Mouse (Mus musculus) CH12.LX (cell line): ENCODE data around the gene Tbx5.

Source experiments
- CHD2 ChIP-seq: IDR thresholded peaks from 2 replicates; pipeline ENCODE4 v1.6.1; 2011; ENCODE audit warnings: low read length, improper control_type of control experiment
- CTCF ChIP-seq, 2 experiments: IDR thresholded peaks in 1 of 2; conservative IDR thresholded peaks in 1 of 2; 2 replicates each; pipeline ENCODE4 v1.5.1; 2011 to 2012; ENCODE audit warnings: low read depth in 2 of 2, low read length in 2 of 2, improper control_type of control experiment in 1 of 2, inconsistent platforms in 1 of 2, mild to moderate bottlenecking in 1 of 2, moderate library complexity in 1 of 2
- E2F4 ChIP-seq: IDR thresholded peaks from 2 replicates; pipeline ENCODE4 v1.6.1; 2011; ENCODE audit warnings: low read depth, low read length, improper control_type of control experiment; ENCODE audit not compliant: insufficient replicate concordance
- ELF1 ChIP-seq: IDR thresholded peaks from 2 replicates; pipeline ENCODE4 v1.6.1; 2014; ENCODE audit warnings: low read depth, mild to moderate bottlenecking, inconsistent platforms, low read length, improper control_type of control experiment
- EP300 ChIP-seq: IDR thresholded peaks from 2 replicates; pipeline ENCODE4 v1.6.1; 2011; ENCODE audit warnings: low read length, improper control_type of control experiment
- ETS1 ChIP-seq: conservative IDR thresholded peaks from 2 replicates; pipeline ENCODE4 v1.6.1; 2012; ENCODE audit warnings: low read depth, mild to moderate bottlenecking, inconsistent platforms, low read length, improper control_type of control experiment, moderate library complexity
- KAT2A ChIP-seq: IDR thresholded peaks from 2 replicates; pipeline ENCODE4 v1.6.1; 2012; ENCODE audit warnings: low read length, improper control_type of control experiment, inconsistent platforms; ENCODE audit not compliant: insufficient replicate concordance
- MAFK ChIP-seq: IDR thresholded peaks from 2 replicates; pipeline ENCODE4 v1.6.1; 2011; ENCODE audit warnings: low read length, improper control_type of control experiment; ENCODE audit not compliant: insufficient replicate concordance
- MXI1 ChIP-seq: IDR thresholded peaks from 2 replicates; pipeline ENCODE4 v1.6.1; 2011; ENCODE audit warnings: mild to moderate bottlenecking, low read depth, low read length, improper control_type of control experiment
- POLR2A ChIP-seq: IDR thresholded peaks from 2 replicates; pipeline ENCODE4 v1.6.1; 2011; ENCODE audit warnings: low read depth, mild to moderate bottlenecking, improper control_type of control experiment, low read length
- TCF12 ChIP-seq: IDR thresholded peaks from 2 replicates; pipeline ENCODE4 v1.6.1; 2014; ENCODE audit warnings: low read depth, mild to moderate bottlenecking, inconsistent platforms, low read length, improper control_type of control experiment
- ZKSCAN1 ChIP-seq: IDR thresholded peaks from 2 replicates; pipeline ENCODE4 v1.6.1; 2012; ENCODE audit warnings: low read depth, inconsistent platforms, low read length, improper control_type of control experiment, borderline replicate concordance

DNA sequence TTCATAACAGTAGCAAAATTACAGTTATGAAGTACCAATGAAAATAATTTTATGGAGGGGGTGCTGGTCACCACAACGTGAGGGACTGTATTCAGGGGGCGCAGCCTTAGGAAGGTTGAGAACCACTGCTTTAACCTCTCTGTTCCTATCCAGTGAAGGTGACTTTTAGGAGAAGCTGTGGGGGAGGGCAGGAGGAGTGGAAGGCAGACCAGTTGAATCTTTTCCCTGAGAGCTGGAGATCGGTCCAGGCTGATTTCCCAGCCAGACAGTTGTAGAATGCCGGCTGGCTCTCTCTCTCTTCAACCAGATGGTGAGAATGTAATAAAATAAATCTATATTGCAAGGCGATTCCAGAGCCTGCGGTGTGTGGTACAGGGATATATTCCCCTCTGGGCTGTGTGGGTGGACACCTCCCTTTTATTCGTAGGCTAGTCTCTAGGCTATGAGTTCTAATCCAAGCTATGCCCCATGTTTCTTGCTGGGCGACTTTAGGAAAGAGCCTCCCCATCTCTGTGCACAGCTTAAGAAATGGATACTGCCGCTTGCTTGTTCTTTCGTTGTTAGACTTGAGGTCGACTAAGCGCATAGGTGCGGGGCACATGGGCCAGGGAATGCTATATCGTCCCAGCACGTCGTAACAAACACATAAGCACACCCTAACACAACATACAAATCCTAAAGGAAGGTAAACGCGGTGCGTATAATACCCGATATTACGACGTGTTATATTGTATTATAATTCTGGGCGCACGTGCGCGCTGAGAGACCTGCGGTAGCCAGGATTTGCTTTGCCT, 29.7 kb upstream of the Tbx5 start:
- TF ChIP-seq POLR2A, result no peak
- TF ChIP-seq EP300, result no peak
- no peak for TF ChIP-seq CHD2
- TF ChIP-seq ETS1, result no peak
- no peak for TF ChIP-seq CTCF (conservative IDR thresholded peaks at IDR 0.05 in 1 of 2, IDR thresholded peaks at IDR 0.05 in 1 of 2; ENCODE audit: low read depth in 2 of 2, low read length in 2 of 2)
- TF ChIP-seq E2F4, result no peak
- no peak for TF ChIP-seq ZKSCAN1
- no peak for TF ChIP-seq MAFK
- no peak for TF ChIP-seq KAT2A
- no peak for TF ChIP-seq ELF1
- no peak for TF ChIP-seq MXI1
- TF ChIP-seq TCF12, result no peak
